Mouse (Mus musculus) cortical plate, adult 2 months (tissue): ENCODE results near the gene Myo3b.

Experiments
- CTCF ChIP-seq: fragments of 200-500 bp; IDR thresholded peaks from 2 replicates; pipeline ENCODE4 v1.5.1; 2011; ENCODE audit warnings: mild to moderate bottlenecking, control low read depth, low read length; ENCODE audit not compliant: insufficient read depth; ENCODE audit errors: extremely low read depth
- POLR2A ChIP-seq: fragments of 200-500 bp; IDR thresholded peaks from 2 replicates; pipeline ENCODE4 v1.6.1; 2011; ENCODE audit warnings: mild to moderate bottlenecking, low read length, control low read depth; ENCODE audit not compliant: insufficient read depth; ENCODE audit errors: extremely low read depth

GRCm38 (mm10) chr2:70260646-70261195 is 221.8 kb downstream of the Myo3b start:
- TF ChIP-seq CTCF: no peak
- TF ChIP-seq POLR2A: no peak
